Mouse (Mus musculus) layer of hippocampus, postnatal 25 days (tissue): ENCODE measurements around the gene Wdr61. TPM values are rescaled to one million over a fixed set of nuclear protein-coding genes. Genes with fewer than 3 reads are reported as not detected.
"Not testable (repeated sequence)": the region's sequence is repeated elsewhere in the genome, so short reads cannot be mapped to it uniquely, and the experiment has no call there.

Experiments
- DNase-seq, 2 experiments: peaks; one replicate each; pipeline ENCODE4 v3.0.0; 2022; ENCODE audit warnings: mixed read lengths in 2 of 2, low spot score in 1 of 2; ENCODE audit errors: extremely low spot score in 1 of 2
- total RNA-seq, 2 experiments: library from RNA; stranded (reverse); gene quantifications; 2 replicates each; pipeline ENCODE4 v1.2.3; 2021

Wdr61 gene
- total RNA-seq, 2 experiments from 2014 or later: 57.7 to 61.0 TPM

DNA sequence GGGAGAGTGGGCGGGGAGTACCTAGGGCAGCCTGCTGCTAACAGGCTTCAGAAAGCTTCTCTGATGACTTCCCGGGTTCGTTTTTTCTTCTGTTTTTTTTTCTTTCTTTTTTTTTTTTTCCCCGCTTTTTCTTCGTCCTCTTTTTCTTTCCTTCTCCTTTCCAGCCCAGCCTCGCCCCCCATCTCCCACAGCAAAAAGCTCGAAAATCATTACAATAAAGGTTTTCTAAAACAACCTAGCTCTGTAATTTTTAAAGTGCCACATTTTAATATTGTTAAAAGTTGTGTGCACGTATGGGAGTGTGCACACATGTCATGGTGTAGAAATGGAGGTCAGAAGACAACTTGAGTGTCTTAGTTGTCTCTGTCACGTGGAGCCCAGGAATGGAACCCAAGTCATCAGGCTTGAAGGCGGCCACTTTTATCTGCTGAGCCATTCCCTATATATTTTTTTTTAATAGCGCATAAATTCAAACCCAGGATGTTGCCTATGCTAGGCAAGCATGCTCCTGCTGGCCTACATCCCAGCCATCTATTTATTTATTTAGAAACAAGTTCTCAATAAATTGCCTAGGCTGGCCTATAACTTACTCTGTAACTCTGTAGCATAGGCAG is 427 bp upstream of the Wdr61 start:
- DNase-seq: no peak

- no peak for DNase-seq
These were observed 2.2 kb downstream of the Wdr61 start for GRCm38 (mm10) chr9:54732122-54732521.

GRCm38 (mm10) chr9:54726315-54726714 is 8.0 kb downstream of the Wdr61 start:
- no peak for DNase-seq

DNA sequence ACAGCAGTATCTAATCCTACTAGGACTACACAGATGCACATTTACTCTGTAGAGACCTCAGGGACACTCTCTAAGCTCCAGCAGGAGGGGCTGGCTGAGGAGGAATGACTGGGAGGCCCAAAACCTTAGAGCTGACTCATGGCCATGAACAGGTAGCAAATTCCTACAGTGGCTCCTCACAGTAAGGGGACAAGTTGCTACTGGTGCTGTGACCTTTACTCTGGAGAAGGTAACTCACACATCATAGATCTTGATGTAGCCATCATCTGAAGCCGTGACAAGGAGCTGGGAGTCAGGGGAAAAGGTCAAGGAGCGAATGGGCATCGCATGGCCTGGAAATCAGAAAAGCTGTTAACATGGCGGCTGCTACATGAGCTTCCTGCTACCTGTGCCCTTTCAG is 11.7 kb downstream of the Wdr61 start:
- DNase-seq: no peak

DNA sequence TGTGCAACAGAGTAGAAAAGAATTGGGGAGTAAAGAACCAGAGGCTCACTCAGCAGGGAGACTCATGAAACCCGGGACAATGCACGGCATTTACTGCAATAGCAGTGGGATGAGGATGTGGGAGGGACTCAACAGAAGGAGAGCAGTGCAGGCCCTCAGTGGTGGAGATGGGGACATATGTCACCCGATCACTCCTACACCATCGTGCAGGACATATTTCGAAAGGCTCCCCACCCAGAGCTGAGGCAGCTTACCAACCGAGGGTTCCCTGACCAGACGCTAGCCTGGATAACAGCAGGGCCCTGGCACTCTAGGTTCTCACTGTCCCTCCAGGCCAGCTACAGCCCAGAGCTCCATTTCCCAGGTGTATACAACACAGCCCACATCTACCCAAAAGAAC is 12.2 kb downstream of the Wdr61 start:
- no peak for DNase-seq

DNA sequence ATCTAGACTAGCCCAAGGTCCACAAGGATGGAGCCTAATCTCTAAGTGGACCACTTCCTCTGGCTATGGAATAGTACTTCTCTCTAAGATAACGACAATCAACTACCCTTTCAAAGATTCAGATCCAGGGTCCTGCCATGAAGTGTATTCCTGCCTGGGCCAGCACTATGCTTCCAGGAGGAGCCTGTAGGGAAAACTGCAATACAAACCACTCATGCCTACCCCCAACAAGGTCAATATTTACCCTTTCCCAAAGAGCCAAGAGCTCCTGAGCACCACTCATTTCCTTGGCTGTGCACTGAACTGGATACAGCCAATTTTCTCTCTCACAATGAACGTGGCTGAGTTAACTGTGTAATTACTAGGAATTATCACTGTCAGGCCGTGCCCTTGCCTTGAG is 16.8 kb downstream of the Wdr61 start:
- DNase-seq: no peak

DNA sequence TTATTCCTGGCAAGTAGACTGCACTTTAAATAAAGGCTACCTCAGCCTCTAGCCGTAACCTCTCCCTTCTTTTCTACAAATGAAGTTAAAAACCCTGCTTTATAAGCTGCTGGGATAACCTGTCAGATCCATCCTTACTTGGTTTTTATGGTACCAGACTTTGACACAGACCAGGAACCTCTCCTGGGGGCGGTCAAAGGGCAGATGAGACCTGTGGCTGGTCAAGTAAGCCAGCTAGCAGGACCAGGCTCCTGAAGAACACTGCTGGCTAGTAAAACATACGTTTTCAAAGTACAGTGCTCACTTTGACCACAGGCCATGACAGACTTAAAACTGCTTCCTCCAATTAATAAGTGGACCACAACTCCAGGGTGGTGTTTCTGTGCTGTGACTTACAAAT is 18.5 kb downstream of the Wdr61 start:
- no peak for DNase-seq

DNA sequence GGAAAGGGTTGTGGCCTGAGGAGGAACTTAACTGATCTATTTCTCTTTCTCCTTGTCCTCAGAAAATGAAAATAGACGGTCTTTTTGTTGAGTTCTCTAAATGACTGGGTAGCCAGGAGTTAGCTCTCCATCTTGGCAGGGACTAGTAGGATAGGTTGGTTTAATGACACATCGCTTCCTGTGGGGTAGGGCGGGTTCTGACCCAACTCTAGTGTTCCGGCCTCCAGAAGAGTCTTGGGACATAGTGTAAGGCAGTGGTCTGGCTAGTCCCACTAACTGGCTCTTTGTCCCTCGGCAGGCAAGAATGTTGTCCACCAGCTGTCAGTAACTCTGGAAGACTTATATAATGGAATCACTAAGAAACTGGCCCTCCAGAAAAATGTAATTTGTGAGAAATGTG is 26.2 kb downstream of the Wdr61 start:
- DNase-seq: no peak

DNA sequence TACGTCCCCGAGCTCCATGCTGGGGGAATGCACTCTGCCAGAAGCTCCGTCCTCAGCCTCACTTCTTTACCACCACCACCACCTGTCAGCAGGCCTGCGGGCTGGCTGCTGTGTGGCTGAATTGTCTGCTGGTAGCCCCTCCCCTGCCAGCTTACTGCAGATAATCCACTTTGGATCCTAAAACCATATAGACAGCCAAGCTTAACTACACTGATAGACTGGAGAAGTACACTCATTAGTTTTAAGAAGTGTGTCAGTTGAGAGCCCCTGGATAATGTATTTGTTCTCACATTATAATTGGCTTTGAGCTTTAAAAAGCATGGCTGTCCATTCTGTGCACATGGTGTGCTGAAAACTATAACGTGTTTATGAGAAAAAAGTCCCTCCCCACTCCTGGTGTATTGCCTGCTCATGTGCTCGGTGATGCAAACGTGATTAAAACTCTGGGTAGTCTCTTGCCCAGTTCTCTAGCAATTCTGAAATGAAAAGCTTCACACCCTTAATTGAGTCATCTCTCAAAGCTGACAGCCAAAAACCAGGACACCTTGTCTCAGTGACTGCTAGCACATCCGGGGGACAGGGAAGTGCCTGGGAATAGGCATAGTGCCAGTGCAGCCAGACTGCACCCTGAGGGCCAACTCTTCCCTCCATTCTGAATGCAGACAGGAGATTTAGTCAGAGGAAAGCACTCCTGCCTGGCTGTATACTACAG is 26.9 kb downstream of the Wdr61 start:
- no peak for DNase-seq

GRCm38 (mm10) chr9:54705561-54705960 is 28.8 kb downstream of the Wdr61 start:
- no peak for DNase-seq

GRCm38 (mm10) chr9:54704361-54704760 is 30.0 kb downstream of the Wdr61 start:
- no peak for DNase-seq

- DNase-seq: no peak
These were observed 31.7 kb downstream of the Wdr61 start for GRCm38 (mm10) chr9:54702581-54702980.

DNA sequence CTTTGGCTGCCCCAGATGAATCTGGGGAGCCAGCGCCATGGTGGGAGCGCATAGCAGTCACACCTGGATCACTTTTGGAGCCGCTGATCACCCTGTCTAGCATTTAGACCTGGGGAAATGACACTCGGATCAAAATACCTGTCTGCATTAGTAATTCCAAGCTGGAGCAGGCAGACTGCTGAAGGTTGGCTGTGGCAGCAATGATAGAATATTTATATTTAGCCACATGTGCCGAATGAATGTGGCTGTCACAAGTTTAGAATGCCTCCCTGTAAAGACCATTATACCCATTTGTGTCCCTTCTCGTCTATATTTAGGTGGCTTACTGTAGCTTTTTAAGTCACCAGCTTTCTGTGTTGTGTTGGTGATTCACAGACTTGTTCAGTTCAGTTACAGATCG is 33.6 kb downstream of the Wdr61 start:
- DNase-seq: no peak

- DNase-seq: no peak
These were observed 34.2 kb downstream of the Wdr61 start for GRCm38 (mm10) chr9:54700174-54700475.

DNA sequence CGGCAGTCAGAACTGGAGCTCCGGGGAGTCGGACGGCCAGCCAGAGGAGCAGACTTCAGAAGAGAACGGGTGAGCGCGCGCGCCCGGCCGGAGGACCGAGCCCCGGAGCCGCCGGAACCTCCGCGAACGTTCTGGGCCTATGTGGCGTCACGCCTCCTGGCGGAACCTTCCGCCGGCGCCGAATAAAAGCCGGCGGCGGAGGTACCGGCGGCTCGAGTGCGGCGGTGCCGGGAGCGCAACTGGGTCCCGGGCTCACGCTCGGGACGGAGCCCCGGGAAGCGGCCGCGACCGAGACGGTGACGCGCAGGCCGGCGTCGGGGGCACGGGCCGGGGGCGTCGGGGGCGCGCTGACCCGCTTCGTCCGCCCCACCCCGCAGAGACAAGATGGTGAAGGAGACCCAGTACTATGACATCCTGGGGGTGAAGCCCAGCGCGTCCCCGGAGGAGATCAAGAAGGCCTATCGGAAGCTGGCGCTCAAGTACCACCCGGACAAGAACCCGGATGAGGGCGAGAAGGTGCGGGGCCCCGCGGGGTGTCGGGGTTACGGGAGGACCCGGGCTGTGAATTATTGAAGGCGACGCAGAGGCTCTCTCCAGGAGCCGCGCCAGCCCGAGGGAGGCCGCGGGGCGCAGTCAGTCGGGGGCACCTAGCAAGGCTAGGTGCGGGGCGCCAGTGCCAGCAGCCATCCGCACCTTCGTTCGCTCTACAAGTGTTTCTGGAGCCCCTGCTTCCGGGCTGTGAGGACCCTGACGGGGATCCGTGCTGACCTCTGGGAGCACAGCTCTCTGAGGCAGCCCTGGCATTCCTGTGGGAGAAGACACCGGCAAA is 34.8 kb downstream of the Wdr61 start:
- DNase-seq: peak; percentile 74 to 81

- DNase-seq: no peak
These were observed 35.3 kb downstream of the Wdr61 start for GRCm38 (mm10) chr9:54699087-54699344.

DNA sequence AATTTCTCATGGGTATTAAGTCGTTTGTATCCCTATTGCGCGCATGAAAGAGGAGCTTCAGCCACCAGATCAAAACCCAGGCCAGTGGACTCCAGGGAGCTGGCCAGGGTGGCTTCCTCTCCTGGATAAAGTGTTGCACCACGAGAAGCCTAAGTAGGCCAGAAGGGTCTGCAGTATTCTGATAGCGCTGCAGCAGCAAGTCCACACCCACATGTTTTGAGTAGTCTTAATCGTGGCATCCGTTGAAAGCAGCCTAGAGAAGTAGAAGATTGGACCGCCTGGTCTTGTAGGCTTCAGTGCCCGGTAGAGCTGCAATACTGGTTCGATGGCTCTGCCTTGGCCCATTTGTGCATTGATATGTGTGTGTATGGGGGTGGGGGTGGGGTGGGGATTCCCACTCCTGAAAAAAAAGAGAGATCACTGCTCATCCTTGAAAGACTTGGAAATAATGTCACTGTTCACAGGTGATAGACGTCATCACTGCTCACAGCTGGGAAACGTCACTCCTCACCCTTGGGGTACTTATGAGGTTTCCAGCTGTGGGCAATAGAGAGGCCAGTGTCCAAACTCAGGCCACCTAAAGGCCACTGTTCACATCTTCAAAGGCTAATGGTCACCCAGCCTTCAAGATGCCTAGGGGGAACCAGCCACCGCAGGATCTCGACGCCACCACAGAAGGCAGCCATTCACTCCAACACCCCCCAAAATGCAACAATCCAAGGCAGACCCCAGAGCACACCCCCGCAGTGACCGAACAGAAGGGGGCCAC is 35.8 kb downstream of the Wdr61 start, which contains the start of gene Dnaja4:
TSS of gene Dnaja4 (plus strand) at position 556 of the 769 bp plus-strand sequence.
- no peak for DNase-seq

- DNase-seq: not testable (repeated sequence)
These were observed 43.0 kb downstream of the Wdr61 start for GRCm38 (mm10) chr9:54691241-54691805.

GRCm38 (mm10) chr9:54690697-54691096 is 43.6 kb downstream of the Wdr61 start:
- DNase-seq: not testable (repeated sequence)

DNA sequence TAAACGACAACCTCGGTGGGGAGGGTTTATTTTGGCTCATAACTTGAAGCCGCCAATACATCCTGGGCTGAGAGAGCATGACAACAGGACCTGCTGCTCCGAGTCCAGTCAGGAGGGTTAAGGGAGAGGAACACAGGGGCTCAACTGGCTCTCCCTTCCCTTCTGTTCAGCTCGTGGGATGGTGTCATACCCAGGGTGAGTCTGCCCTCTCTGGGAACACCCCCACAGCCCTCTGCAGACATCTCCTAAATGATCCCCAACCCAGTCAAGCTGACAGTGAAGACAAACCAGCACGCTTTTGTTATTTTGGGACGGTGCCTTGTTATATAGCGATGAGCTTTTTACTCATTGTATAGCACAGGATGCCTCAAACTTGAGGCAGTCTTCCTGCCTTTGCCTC is 44.9 kb downstream of the Wdr61 start:
- no peak for DNase-seq
